Mouse (Mus musculus): Measurements from ENCODE around the gene Tmem221. TPM values are rescaled to one million over a fixed set of nuclear protein-coding genes. Genes with fewer than 3 reads are reported as not detected.
A peak's percentile ranks its signal among the peaks of the same experiment; 100 is the strongest.

Gene Tmem221
- 0.15 TPM in 1 of 2 replicates, not detected in the other for polyA plus RNA-seq (2014; fragmentation: Nextera tagmentation; extraction: Ambion mirVana)

DNA sequence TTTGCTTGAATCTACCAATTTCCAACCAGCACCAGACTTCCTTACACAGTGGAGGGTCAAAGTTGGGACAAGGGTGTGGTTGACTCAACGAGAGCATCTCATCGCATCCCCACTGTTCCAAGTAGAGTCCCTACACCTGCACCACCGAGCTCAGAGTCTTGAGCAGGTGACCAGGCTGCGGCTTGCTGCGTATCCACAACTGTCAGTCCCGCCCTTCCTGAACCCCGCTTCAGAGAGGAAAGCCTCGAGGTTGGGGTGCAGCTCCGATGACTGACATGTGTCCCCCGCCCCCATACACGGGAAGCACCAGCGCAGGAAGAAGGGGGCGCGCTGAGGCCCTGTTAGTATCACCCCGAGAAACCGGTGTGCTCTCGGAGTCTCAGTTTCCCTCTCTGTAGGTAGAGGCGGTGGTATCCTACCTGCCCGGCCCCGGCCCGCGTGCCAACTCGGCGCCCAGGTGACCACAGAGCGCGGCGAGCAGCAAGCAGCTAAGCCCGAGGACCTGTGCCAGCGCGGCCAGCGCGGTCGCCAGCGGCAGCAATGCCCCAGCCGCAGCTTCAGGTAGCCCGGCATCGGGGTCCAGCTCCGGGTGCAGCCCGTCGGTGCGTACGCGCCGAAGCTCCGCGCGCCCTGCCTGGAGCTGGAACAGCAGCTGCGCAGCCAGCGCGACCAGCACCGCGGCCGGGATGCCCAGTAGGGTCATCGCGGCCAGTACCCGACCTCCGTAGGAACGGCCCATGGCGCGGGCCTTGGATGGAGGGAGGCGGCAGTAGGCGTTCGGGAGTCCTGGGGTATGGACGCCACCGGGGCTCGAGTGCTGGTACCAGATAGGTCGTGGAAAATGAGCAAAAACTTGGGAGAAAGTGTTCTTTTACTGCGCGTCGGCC is at the start of gene Tmem221:
Gene Tmem221 (minus strand): TSS at position 801 of the 887 bp plus-strand sequence.
- DNase-seq (ENCODE audit: low spot score): no peak
- WGBS: 4% methylated on average over 70 of the region's 70 CpGs
- Histone ChIP-seq H3K36me3 (ENCODE audit: control insufficient read depth, insufficient read depth, low read length) (no peaks in the 10 kb centered on the region), H3K4me3 (ENCODE audit: low read depth, low read length) (peak within 1 kb of the TSS; percentile 25), H3K4me1 (replicated peaks; ENCODE audit: control insufficient read depth, insufficient read depth, low read length) (peaks cover 9% of the 10 kb centered on the region; the same call in 1 of the 2 replicates), H3K27ac (ENCODE audit: low read depth, low read length) (no peak within 1 kb of the TSS), H3K9me3 (ENCODE audit: control insufficient read depth, low read length) (no peaks in the 10 kb centered on the region), H3K4me2 (ENCODE audit: low read depth, low read length, severe bottlenecking) (peak within 1 kb of the TSS; percentile 48), H3K27me3 (ENCODE audit: control insufficient read depth, insufficient read depth, low read length) (peaks cover 61% of the 10 kb centered on the region), H3K9ac (ENCODE audit: low read length) (peak within 1 kb of the TSS; percentile 29)
- no peak for ATAC-seq (replicated peaks; ENCODE audit: low FRiP score)

DNA sequence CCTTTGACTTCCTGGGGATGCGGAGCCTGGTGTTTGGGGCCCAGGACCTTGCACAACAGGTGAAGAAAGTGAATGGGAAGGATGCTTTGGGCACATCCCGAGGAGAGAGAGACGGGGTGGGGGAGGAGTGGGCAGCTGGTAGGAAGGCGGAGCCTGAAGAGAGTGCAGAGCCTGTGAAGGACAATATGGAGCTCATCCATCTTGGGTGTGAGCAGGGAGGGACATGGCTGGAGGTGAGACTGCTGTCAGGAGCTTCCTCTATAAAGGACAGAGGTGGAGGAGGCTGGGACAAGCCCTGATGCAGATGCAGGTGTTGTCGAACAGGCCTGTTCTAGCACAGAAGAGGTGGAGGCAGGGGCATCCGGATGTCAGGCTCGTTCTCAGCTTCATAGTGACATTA is 45.4 kb upstream of the Tmem221 start:
- no peak overlapping the region for H3K27ac ChIP-seq (ENCODE audit: low read depth, low read length)
- H3K36me3 ChIP-seq (ENCODE audit: control insufficient read depth, insufficient read depth, low read length): no peaks in the 10 kb centered on the region
- no peaks in the 10 kb centered on the region for H3K9me3 ChIP-seq (ENCODE audit: control insufficient read depth, low read length)
- ATAC-seq (replicated peaks; ENCODE audit: low FRiP score) (no peak), DNase-seq (ENCODE audit: low spot score) (no peak)
- H3K4me3 ChIP-seq (ENCODE audit: low read depth, low read length): no peak overlapping the region
- H3K27me3 ChIP-seq (ENCODE audit: control insufficient read depth, insufficient read depth, low read length): peaks cover 24% of the 10 kb centered on the region
- WGBS: 49% methylated on average over 7 of the region's 7 CpGs
- no peak overlapping the region for H3K9ac ChIP-seq (ENCODE audit: low read length)
- H3K4me1 ChIP-seq (replicated peaks; ENCODE audit: control insufficient read depth, insufficient read depth, low read length): peaks cover 6% of the 10 kb centered on the region
- no peak overlapping the region for H3K4me2 ChIP-seq (ENCODE audit: low read depth, low read length, severe bottlenecking)

DNA sequence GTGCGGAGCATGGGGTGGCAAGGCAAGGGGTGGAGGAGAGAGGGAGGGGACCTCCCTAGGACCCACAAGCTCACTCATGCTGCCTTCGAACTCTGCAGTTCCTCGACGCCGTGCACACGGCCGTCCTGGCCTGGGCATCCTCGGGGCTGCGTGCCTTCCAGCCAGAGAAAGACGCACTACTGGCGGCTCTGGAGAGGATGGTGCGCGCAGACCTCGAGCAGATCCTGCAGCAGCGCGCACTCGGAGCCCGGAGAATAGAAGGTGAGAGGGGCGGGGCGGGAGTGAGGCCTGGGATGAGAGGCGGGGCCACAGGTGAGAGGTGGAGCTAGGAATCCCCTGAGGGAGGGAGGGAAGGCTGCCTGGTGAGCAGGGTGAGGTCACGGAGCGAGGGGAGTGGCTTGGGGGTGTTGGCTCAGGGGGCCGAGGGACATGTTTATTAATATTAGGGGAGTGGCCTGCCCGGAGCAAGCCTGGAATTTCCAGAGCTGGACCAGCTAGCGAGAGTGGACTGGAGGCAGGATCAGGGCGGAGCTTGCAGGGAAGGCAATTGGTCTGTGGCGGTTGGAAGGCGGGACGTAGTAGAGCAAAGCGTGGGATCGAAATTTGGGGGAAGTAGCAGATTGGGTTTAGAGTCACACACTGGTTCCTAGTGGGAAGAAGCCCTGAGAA is 44.1 kb upstream of the Tmem221 start:
- WGBS: 1% methylated on average over 32 of the region's 32 CpGs
- DNase-seq (ENCODE audit: low spot score) (peak; percentile 75), ATAC-seq (replicated peaks; ENCODE audit: low FRiP score) (peak; percentile 57)
- Histone ChIP-seq H3K9ac (ENCODE audit: low read length) (no peak overlapping the region), H3K27ac (ENCODE audit: low read depth, low read length) (no peak overlapping the region), H3K4me2 (ENCODE audit: low read depth, low read length, severe bottlenecking) (peak overlapping the region; percentile 45), H3K27me3 (ENCODE audit: control insufficient read depth, insufficient read depth, low read length) (peaks cover 24% of the 10 kb centered on the region), H3K4me3 (ENCODE audit: low read depth, low read length) (peak overlapping the region; percentile 21), H3K36me3 (ENCODE audit: control insufficient read depth, insufficient read depth, low read length) (no peaks in the 10 kb centered on the region), H3K4me1 (replicated peaks; ENCODE audit: control insufficient read depth, insufficient read depth, low read length) (peaks cover 6% of the 10 kb centered on the region), H3K9me3 (ENCODE audit: control insufficient read depth, low read length) (no peaks in the 10 kb centered on the region)

DNA sequence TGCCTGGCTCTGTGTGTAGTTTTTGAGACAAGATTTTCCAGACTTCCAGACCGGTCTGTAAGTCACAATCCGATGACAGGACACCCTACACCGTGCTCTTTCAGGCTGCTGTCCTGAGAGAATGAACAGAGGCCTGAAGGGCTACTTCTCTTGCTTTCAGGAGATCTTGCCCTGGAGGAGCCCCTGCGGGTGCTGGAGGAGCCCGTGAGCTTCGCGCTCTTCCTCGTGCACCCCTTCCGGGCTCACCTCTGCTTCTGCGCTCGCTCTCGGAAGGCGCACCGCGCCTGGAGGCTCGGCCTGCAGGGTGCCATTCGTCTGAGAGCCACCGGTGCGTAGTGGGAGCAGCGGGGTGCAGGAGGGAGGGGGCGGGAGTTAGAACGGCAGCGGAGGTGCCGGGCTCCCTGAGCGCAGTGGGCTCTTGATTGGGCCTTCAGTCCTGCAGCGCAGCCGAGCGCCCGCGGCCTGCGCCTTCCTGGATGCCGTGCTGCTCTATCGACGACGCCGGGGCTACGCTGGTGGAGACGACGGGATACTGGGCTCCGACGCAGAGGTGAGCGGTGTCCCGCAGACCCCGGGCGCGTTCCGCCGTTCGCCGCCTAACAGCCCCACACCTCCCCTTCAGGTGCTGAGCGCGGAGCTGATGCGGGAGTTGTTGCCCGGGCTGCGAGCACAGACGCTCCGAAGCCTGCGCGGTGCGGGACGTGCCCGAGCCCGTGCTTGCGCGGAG is 43.4 kb upstream of the Tmem221 start:
- ATAC-seq (replicated peaks; ENCODE audit: low FRiP score): peak; percentile 37
- H3K36me3 ChIP-seq (ENCODE audit: control insufficient read depth, insufficient read depth, low read length): no peaks in the 10 kb centered on the region
- no peaks in the 10 kb centered on the region for H3K9me3 ChIP-seq (ENCODE audit: control insufficient read depth, low read length)
- DNase-seq (ENCODE audit: low spot score): peak; percentile 60
- H3K27ac ChIP-seq (ENCODE audit: low read depth, low read length): no peak overlapping the region
- H3K27me3 ChIP-seq (ENCODE audit: control insufficient read depth, insufficient read depth, low read length): peaks cover 24% of the 10 kb centered on the region
- H3K9ac ChIP-seq (ENCODE audit: low read length): peak overlapping the region; percentile 16; the same call in 1 of the 2 replicates
- peak overlapping the region; percentile 45 for H3K4me2 ChIP-seq (ENCODE audit: low read depth, low read length, severe bottlenecking)
- H3K4me1 ChIP-seq (replicated peaks; ENCODE audit: control insufficient read depth, insufficient read depth, low read length): peaks cover 6% of the 10 kb centered on the region
- 4% methylated on average over 65 of the region's 65 CpGs for WGBS
- peak overlapping the region; percentile 21 for H3K4me3 ChIP-seq (ENCODE audit: low read depth, low read length)

DNA sequence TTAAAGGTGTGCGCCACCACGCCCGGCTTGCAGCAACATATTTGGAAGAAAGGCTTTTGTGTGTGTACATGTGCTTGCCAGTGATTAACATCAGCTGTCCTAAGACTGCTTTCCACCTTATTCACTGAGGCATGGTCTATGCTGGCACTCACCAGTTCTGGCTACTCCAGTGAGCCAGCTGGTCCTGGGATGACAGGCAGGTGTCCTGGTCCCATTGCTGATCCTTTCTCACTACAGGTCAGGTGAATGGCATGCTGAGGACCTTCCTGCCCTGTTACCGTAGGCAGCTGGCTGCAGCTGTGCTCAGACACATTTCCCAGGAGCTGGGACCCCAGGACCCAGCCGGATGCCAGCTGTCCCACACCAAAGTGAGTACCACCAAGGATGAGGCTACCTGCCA is 40.2 kb upstream of the Tmem221 start:
- no peak for DNase-seq (ENCODE audit: low spot score)
- no peak overlapping the region for H3K9ac ChIP-seq (ENCODE audit: low read length)
- no peak overlapping the region for H3K4me3 ChIP-seq (ENCODE audit: low read depth, low read length)
- no peak overlapping the region for H3K27ac ChIP-seq (ENCODE audit: low read depth, low read length)
- peaks cover 22% of the 10 kb centered on the region for H3K27me3 ChIP-seq (ENCODE audit: control insufficient read depth, insufficient read depth, low read length)
- H3K9me3 ChIP-seq (ENCODE audit: control insufficient read depth, low read length): no peaks in the 10 kb centered on the region
- no peak overlapping the region for H3K4me2 ChIP-seq (ENCODE audit: low read depth, low read length, severe bottlenecking)
- WGBS: 96% methylated on average over 5 of the region's 5 CpGs
- ATAC-seq (replicated peaks; ENCODE audit: low FRiP score): no peak
- peaks cover 6% of the 10 kb centered on the region for H3K4me1 ChIP-seq (replicated peaks; ENCODE audit: control insufficient read depth, insufficient read depth, low read length)
- H3K36me3 ChIP-seq (ENCODE audit: control insufficient read depth, insufficient read depth, low read length): no peaks in the 10 kb centered on the region

DNA sequence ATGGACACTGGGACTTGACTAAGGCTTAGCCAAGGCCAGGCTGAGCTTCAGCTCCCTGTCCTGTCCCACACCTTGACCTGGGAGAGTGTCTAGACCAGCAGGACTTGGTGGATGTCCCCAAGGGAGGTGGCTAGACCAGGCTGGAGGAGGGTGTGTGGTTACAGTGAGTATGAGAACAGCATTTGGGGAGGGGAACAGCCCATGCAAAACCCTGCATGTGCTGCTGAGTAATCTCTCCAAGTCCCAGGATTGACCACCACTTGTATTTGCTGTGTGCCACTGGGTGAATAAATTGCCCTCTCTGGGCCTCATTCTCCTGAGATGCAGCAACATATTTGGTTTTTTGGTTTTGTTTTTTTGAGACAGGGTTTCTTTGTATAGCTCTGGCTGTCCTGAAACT is 39.7 kb upstream of the Tmem221 start:
- DNase-seq (ENCODE audit: low spot score): no peak
- no peak for ATAC-seq (replicated peaks; ENCODE audit: low FRiP score)
- peaks cover 22% of the 10 kb centered on the region for H3K27me3 ChIP-seq (ENCODE audit: control insufficient read depth, insufficient read depth, low read length)
- no peaks in the 10 kb centered on the region for H3K9me3 ChIP-seq (ENCODE audit: control insufficient read depth, low read length)
- peaks cover 6% of the 10 kb centered on the region for H3K4me1 ChIP-seq (replicated peaks; ENCODE audit: control insufficient read depth, insufficient read depth, low read length)
- H3K27ac ChIP-seq (ENCODE audit: low read depth, low read length): no peak overlapping the region
- H3K4me2 ChIP-seq (ENCODE audit: low read depth, low read length, severe bottlenecking): no peak overlapping the region
- H3K4me3 ChIP-seq (ENCODE audit: low read depth, low read length): no peak overlapping the region
- H3K36me3 ChIP-seq (ENCODE audit: control insufficient read depth, insufficient read depth, low read length): no peaks in the 10 kb centered on the region
- H3K9ac ChIP-seq (ENCODE audit: low read length): no peak overlapping the region

DNA sequence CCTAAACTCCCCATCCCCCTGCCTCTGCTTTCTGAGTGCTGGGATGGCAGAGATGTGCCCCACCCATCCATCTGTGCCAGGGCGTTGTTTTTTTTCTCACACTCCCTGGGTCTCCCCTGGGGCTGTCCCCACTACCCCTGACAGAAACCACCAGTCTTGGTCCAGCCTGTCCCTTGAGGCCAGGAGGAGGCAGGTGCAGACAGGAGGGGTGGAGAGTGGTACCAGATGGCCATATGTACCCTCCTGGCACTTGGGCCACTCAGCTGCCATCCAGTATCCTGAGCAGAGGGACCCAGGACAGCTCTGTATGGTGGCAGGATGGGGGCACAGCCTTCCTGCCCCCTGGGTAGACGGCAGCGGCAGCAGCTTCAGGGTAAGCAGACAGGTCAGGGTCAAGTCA is 38.8 kb upstream of the Tmem221 start, which contains the start of gene Fam129c:
Gene Fam129c (plus strand): TSS at position 198 of the 400 bp plus-strand sequence.
- Histone ChIP-seq H3K4me2 (ENCODE audit: low read depth, low read length, severe bottlenecking) (no peak within 1 kb of the TSS), H3K9ac (ENCODE audit: low read length) (no peak within 1 kb of the TSS), H3K4me3 (ENCODE audit: low read depth, low read length) (no peak within 1 kb of the TSS), H3K4me1 (replicated peaks; ENCODE audit: control insufficient read depth, insufficient read depth, low read length) (peaks cover 7% of the 10 kb centered on the region), H3K27me3 (ENCODE audit: control insufficient read depth, insufficient read depth, low read length) (peaks cover 14% of the 10 kb centered on the region), H3K27ac (ENCODE audit: low read depth, low read length) (no peak within 1 kb of the TSS), H3K9me3 (ENCODE audit: control insufficient read depth, low read length) (no peaks in the 10 kb centered on the region), H3K36me3 (ENCODE audit: control insufficient read depth, insufficient read depth, low read length) (no peaks in the 10 kb centered on the region)
- DNase-seq (ENCODE audit: low spot score) (no peak), ATAC-seq (replicated peaks; ENCODE audit: low FRiP score) (no peak)
- 94% methylated on average over 3 of the region's 3 CpGs for WGBS

DNA sequence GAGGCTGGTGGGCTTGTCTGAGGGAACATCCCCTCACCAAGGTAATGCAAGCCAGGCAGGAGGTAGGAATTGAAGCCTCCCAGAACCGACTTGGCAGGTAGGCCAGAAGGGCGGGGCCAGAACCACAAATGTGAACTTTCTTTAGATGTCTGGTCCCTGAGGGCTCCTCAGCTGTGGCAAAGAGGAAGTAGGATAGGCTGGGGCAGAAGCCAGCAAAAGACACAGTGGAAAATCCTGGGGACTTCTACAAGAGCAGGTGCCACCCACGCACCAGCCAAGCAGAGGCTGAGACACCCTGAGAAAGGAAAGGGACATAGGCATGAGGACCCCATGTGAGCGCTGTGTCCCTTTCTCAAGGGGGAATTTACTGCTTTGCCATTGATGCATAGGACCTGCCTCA is 38.1 kb upstream of the Tmem221 start:
- WGBS: 81% methylated on average over 4 of the region's 4 CpGs

More for the DNA sequence above, 38.1 kb upstream of the Tmem221 start:
- peaks cover 8% of the 10 kb centered on the region for H3K27me3 ChIP-seq (ENCODE audit: control insufficient read depth, insufficient read depth, low read length)
- H3K9me3 ChIP-seq (ENCODE audit: control insufficient read depth, low read length): no peaks in the 10 kb centered on the region
- peaks cover 5% of the 10 kb centered on the region for H3K4me1 ChIP-seq (replicated peaks; ENCODE audit: control insufficient read depth, insufficient read depth, low read length)
- ATAC-seq (replicated peaks; ENCODE audit: low FRiP score): no peak
- no peak overlapping the region for H3K27ac ChIP-seq (ENCODE audit: low read depth, low read length)
- H3K36me3 ChIP-seq (ENCODE audit: control insufficient read depth, insufficient read depth, low read length): no peaks in the 10 kb centered on the region
- DNase-seq (ENCODE audit: low spot score): no peak
- no peak overlapping the region for H3K4me2 ChIP-seq (ENCODE audit: low read depth, low read length, severe bottlenecking)
- H3K4me3 ChIP-seq (ENCODE audit: low read depth, low read length): no peak overlapping the region
- no peak overlapping the region for H3K9ac ChIP-seq (ENCODE audit: low read length)

Measured in forebrain, embryonic 11.5 days (tissue).